8 mouse cellular contexts compared by ENCODE assay signal in genomic region chr11:103840834-103841233, GRCm38 (mm10).
A peak's percentile ranks its signal among the peaks of the same experiment; 100 is the strongest.
DNase-seq lines count a peak whose midpoint lies in the region; ATAC-seq lines count a peak whose summit lies in the region.

No protein-coding gene starts in this region.

- no peak for DNase-seq in heart, postnatal 36 days
- peak; percentile 54 for DNase-seq in brain, embryonic 18.5 days (ENCODE audit: low read depth, low spot score)
- peak; percentile 79 for DNase-seq in hindbrain, embryonic 10.5 days (ENCODE audit: low spot score)
- DNase-seq in gastrocnemius, adult 8-10 months (ENCODE audit: low spot score in 2 of 2) = no peak
- no peak for DNase-seq in lung, adult 18-20 months
- no peak for DNase-seq in spleen, adult 18-20 months

- WGBS in heart, embryonic 12.5 days = 20% methylated on average over 11 of the region's 11 CpGs
- 1% methylated on average over 11 of the region's 11 CpGs for WGBS in hindbrain, embryonic 10.5 days
- under 1% methylated on average over 11 of the region's 11 CpGs for WGBS in midbrain, embryonic 12.5 days

- H3K9ac ChIP-seq in heart, embryonic 12.5 days = no peak overlapping the region
- H3K9ac ChIP-seq in midbrain, embryonic 12.5 days (replicated peaks) = 0 out of 2 replicates have a peak overlapping the region, but pooled peaks have one; percentile 24

- H3K27ac ChIP-seq in heart, embryonic 12.5 days (ENCODE audit: poor library complexity, severe bottlenecking) = no peak overlapping the region
- H3K27ac ChIP-seq in hindbrain, embryonic 10.5 days = peak overlapping the region; percentile 89
- peak overlapping the region; percentile 90 for H3K27ac ChIP-seq in midbrain, embryonic 12.5 days (replicated peaks)

- H3K9me3 ChIP-seq in heart, embryonic 12.5 days (replicated peaks) = 0 out of 2 replicates have a peak, but pooled peaks cover 3% of the 10 kb centered on the region
- H3K9me3 ChIP-seq in hindbrain, embryonic 10.5 days = no peaks in the 10 kb centered on the region
- no peaks in the 10 kb centered on the region for H3K9me3 ChIP-seq in midbrain, embryonic 12.5 days

- intact Hi-C loops in heart, postnatal 36 days (cut with DNase I) = no loop called here

- H3K27me3 ChIP-seq in heart, embryonic 12.5 days (replicated peaks) = 0 out of 2 replicates have a peak, but pooled peaks cover 5% of the 10 kb centered on the region
- H3K27me3 ChIP-seq in hindbrain, embryonic 10.5 days (ENCODE audit: insufficient read depth, poor library complexity, severe bottlenecking) = 0 out of 2 replicates have a peak, but pooled peaks cover 4% of the 10 kb centered on the region
- H3K27me3 ChIP-seq in midbrain, embryonic 12.5 days = no peaks in the 10 kb centered on the region

- H3K4me1 ChIP-seq in heart, embryonic 12.5 days (replicated peaks) = peaks cover 4% of the 10 kb centered on the region
- H3K4me1 ChIP-seq in hindbrain, embryonic 10.5 days (replicated peaks) = peaks cover 27% of the 10 kb centered on the region
- H3K4me1 ChIP-seq in midbrain, embryonic 12.5 days = peaks cover 25% of the 10 kb centered on the region

- ATAC-seq in heart, embryonic 12.5 days (ENCODE audit: insufficient number of reproducible peaks, low FRiP score) = no peak
- ATAC-seq in midbrain, embryonic 12.5 days (ENCODE audit: low FRiP score, low read depth) = peak; percentile 90

- peak overlapping the region; percentile 12; the same call in 1 of the 2 replicates for H3K4me2 ChIP-seq in heart, embryonic 12.5 days
- peak overlapping the region; percentile 41 for H3K4me2 ChIP-seq in midbrain, embryonic 12.5 days (replicated peaks)

- H3K4me3 ChIP-seq in heart, embryonic 12.5 days = no peak overlapping the region
- H3K4me3 ChIP-seq in hindbrain, embryonic 10.5 days = peak overlapping the region; percentile 33
- H3K4me3 ChIP-seq in midbrain, embryonic 12.5 days = 0 out of 2 replicates have a peak overlapping the region, but pooled peaks have one; percentile 7

- peaks cover 8% of the 10 kb centered on the region; the same call in 1 of the 2 replicates for H3K36me3 ChIP-seq in heart, embryonic 12.5 days
- H3K36me3 ChIP-seq in hindbrain, embryonic 10.5 days = peaks cover 28% of the 10 kb centered on the region
- H3K36me3 ChIP-seq in midbrain, embryonic 12.5 days = peaks cover 3% of the 10 kb centered on the region; the same call in 1 of the 2 replicates

Comparison
In these comparisons a context has a peak if more than half of its experiments do, and no peak if none do; other contexts are left out.
1. DNase-seq: peak in brain, embryonic 18.5 days (single experiment) and hindbrain, embryonic 10.5 days (single experiment); none in heart, postnatal 36 days (0 of 2), gastrocnemius, adult 8-10 months (0 of 2), lung, adult 18-20 months (0 of 2) and spleen, adult 18-20 months (0 of 2).